Mouse (Mus musculus) heart, adult 2 months (tissue): ENCODE measurements at regions not wholly inside any gene's neighbourhood (a gene's known extent, or its start where the extent isn't known, plus 50 kb on each side); places are given as distances from the start of the nearest gene placed in this dataset.

ENCODE experiments used
- CTCF ChIP-seq: fragments of 200-600 bp; IDR thresholded peaks from 2 replicates; pipeline ENCODE4 v1.8.1; 2022; ENCODE audit warnings: antibody characterized with exemption, mild to moderate bottlenecking, moderate library complexity
- EP300 ChIP-seq: fragments of 200-500 bp; IDR thresholded peaks from 2 replicates; pipeline ENCODE4 v1.6.1; 2011; ENCODE audit warnings: low read depth, low read length, control low read depth; ENCODE audit not compliant: insufficient read depth

DNA sequence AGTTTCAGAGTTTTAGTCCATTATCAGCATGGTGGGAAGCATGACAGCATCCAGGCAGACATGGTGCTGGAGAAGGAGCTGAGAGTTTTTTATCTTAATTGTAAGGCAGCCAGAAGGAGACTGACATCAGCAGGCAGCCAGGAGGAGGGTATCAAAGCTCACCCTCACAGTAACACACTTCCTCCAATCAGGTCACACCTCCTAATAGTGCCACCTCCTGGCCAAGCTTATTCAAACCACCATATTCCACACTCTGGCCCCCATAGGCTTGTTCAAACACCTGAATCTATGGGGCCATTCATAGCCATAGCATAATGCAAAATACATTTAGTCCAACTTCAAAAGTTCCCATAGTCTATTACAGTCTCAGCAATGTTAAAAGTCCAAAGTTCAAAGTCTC, 65.1 kb upstream of the Clec14a start:
- TF ChIP-seq CTCF = peak; percentile 58
- TF ChIP-seq EP300 = no peak
